Mouse (Mus musculus) neural tube, embryonic 11.5 days (tissue): ENCODE results near the gene Zfp784. TPM values are rescaled to one million over a fixed set of nuclear protein-coding genes. Genes with fewer than 3 reads are reported as not detected.

Source experiments
- ATAC-seq: fragments of 200-750 bp; cut with Nextera tagmentation; 2 replicates; pipeline ENCODE4 v1.8.0; 2017; ENCODE audit warnings: moderate number of reproducible peaks, mild to moderate bottlenecking, moderate TSS enrichment, moderate library complexity; ENCODE audit not compliant: insufficient read depth, low FRiP score, low TSS enrichment
- DNase-seq: peaks from one replicate; pipeline ENCODE4 v3.0.0-alpha.2; 2015; ENCODE audit warnings: low spot score
- H3K27ac ChIP-seq: fragments of 300-500 bp; sonication (generic); 2 replicates; pipeline ENCODE4 v1.5.1; 2014; ENCODE audit warnings: low read depth, mild to moderate bottlenecking, low read length
- H3K27me3 ChIP-seq: fragments of 300-500 bp; sonication (generic); 2 replicates; pipeline ENCODE4 v1.6.1; 2014; ENCODE audit warnings: mild to moderate bottlenecking, low read length, mixed read lengths; ENCODE audit not compliant: control insufficient read depth, insufficient read depth
- H3K36me3 ChIP-seq: fragments of 300-500 bp; sonication (generic); 2 replicates; pipeline ENCODE4 v1.6.1; 2014; ENCODE audit warnings: mild to moderate bottlenecking, low read length, moderate library complexity, mixed read lengths; ENCODE audit not compliant: control insufficient read depth, insufficient read depth
- H3K4me1 ChIP-seq: fragments of 300-500 bp; sonication (generic); 2 replicates; pipeline ENCODE4 v1.6.1; 2014; ENCODE audit warnings: low read length, mixed read lengths; ENCODE audit not compliant: control insufficient read depth, insufficient read depth
- H3K4me2 ChIP-seq: fragments of 300-500 bp; sonication (generic); 2 replicates; pipeline ENCODE4 v1.6.1; 2014; ENCODE audit warnings: low read depth, mild to moderate bottlenecking, moderate library complexity
- H3K4me3 ChIP-seq: fragments of 300-500 bp; sonication (generic); 2 replicates; pipeline ENCODE4 v1.5.1; 2014; ENCODE audit warnings: low read depth, low read length
- H3K9ac ChIP-seq: fragments of 300-500 bp; sonication (generic); 2 replicates; pipeline ENCODE4 v1.6.1; 2014; ENCODE audit warnings: mild to moderate bottlenecking, low read length
- H3K9me3 ChIP-seq: fragments of 300-500 bp; sonication (generic); 2 replicates; pipeline ENCODE4 v1.6.1; 2016; ENCODE audit warnings: low read length; ENCODE audit not compliant: control insufficient read depth
- WGBS: fragments of 180-500 bp; shearing (Covaris S2); extraction: QIAGEN DNeasy Blood & Tissue Kit; methylation state at CpG from one replicate; pipeline ENCODE4 v1.1.7; 2014; 5-methylcytosine and 5-hydroxymethylcytosine counted together
- polyA plus RNA-seq: library from polyadenylated mRNA; unstranded; fragments of >200 nt; fragmentation: Nextera tagmentation; extraction: Ambion mirVana; gene quantifications from 2 replicates; pipeline ENCODE4 v1.2.1, GENCODE M21; 2014

Gene Zfp784
- polyA plus RNA-seq, result 2.7 and 3.2 TPM in 2 replicates

GRCm38 (mm10) chr7:5038109-5038732 is at the start of gene Zfp784:
TSS of gene Zfp784 (minus strand) at chr7:5038446.
- peak within 1 kb of the TSS; percentile 89 for H3K27ac ChIP-seq
- under 1% methylated on average over 48 of the region's 48 CpGs for WGBS
- H3K4me3 ChIP-seq, result peak within 1 kb of the TSS; percentile 43
- no peaks in the 10 kb centered on the region for H3K4me1 ChIP-seq
- peak within 1 kb of the TSS; percentile 38 for H3K4me2 ChIP-seq
- peak; percentile 94 for ATAC-seq
- no peaks in the 10 kb centered on the region for H3K9me3 ChIP-seq
- peak; percentile 93 for DNase-seq
- H3K36me3 ChIP-seq, result peaks cover 6% of the 10 kb centered on the region
- peak within 1 kb of the TSS; percentile 58 for H3K9ac ChIP-seq
- no peaks in the 10 kb centered on the region for H3K27me3 ChIP-seq

GRCm38 (mm10) chr7:5087886-5088285 is 49.6 kb upstream of the Zfp784 start:
- DNase-seq (no peak), ATAC-seq (no peak)
- H3K9me3 ChIP-seq, result 0 out of 2 replicates have a peak, but pooled peaks cover 2% of the 10 kb centered on the region
- WGBS, result 87% methylated on average over 4 of the region's 4 CpGs
- H3K36me3 ChIP-seq, result peaks cover 7% of the 10 kb centered on the region
- no peaks in the 10 kb centered on the region for H3K4me1 ChIP-seq
- no peak overlapping the region for H3K9ac ChIP-seq
- H3K27me3 ChIP-seq, result no peaks in the 10 kb centered on the region
- H3K4me3 ChIP-seq, result no peak overlapping the region
- H3K4me2 ChIP-seq, result no peak overlapping the region
- no peak overlapping the region for H3K27ac ChIP-seq

GRCm38 (mm10) chr7:5086921-5087440 is 48.7 kb upstream of the Zfp784 start:
- H3K36me3 ChIP-seq, result peaks cover 7% of the 10 kb centered on the region
- ATAC-seq, result no peak
- no peak overlapping the region for H3K4me2 ChIP-seq
- no peaks in the 10 kb centered on the region for H3K27me3 ChIP-seq
- no peak overlapping the region for H3K9ac ChIP-seq
- no peak overlapping the region for H3K4me3 ChIP-seq
- H3K4me1 ChIP-seq, result no peaks in the 10 kb centered on the region
- DNase-seq, result no peak
- 73% methylated on average over 5 of the region's 5 CpGs for WGBS
- no peak overlapping the region for H3K27ac ChIP-seq
- no peaks in the 10 kb centered on the region for H3K9me3 ChIP-seq

- peaks cover 5% of the 10 kb centered on the region for H3K36me3 ChIP-seq
- no peaks in the 10 kb centered on the region for H3K9me3 ChIP-seq
- WGBS, result 96% methylated on average over 1 of the region's 1 CpGs
- H3K27me3 ChIP-seq, result no peaks in the 10 kb centered on the region
- H3K4me1 ChIP-seq, result peaks cover 10% of the 10 kb centered on the region; the same call in 1 of the 2 replicates
- H3K4me2 ChIP-seq, result no peak overlapping the region
- H3K4me3 ChIP-seq, result no peak overlapping the region
- DNase-seq, result no peak
- H3K9ac ChIP-seq, result no peak overlapping the region
- no peak overlapping the region for H3K27ac ChIP-seq
- no peak for ATAC-seq
Observed at GRCm38 (mm10) chr7:5085512-5085911, 47.3 kb upstream of the Zfp784 start.

GRCm38 (mm10) chr7:5083325-5084105 is 45.3 kb upstream of the Zfp784 start:
- 94% methylated on average over 18 of the region's 18 CpGs for WGBS
- no peak overlapping the region for H3K4me2 ChIP-seq
- ATAC-seq (no peak), DNase-seq (no peak)
- no peak overlapping the region for H3K27ac ChIP-seq
- no peaks in the 10 kb centered on the region for H3K9me3 ChIP-seq
- peaks cover 12% of the 10 kb centered on the region; the same call in 1 of the 2 replicates for H3K4me1 ChIP-seq
- no peak overlapping the region for H3K9ac ChIP-seq
- no peaks in the 10 kb centered on the region for H3K27me3 ChIP-seq
- H3K4me3 ChIP-seq, result no peak overlapping the region
- H3K36me3 ChIP-seq, result peaks cover 5% of the 10 kb centered on the region

GRCm38 (mm10) chr7:5081939-5082338 is 43.7 kb upstream of the Zfp784 start:
- no peaks in the 10 kb centered on the region for H3K9me3 ChIP-seq
- 98% methylated on average over 2 of the region's 2 CpGs for WGBS
- H3K4me3 ChIP-seq, result no peak overlapping the region; the same call in 1 of the 2 replicates
- no peak for DNase-seq
- H3K27ac ChIP-seq, result no peak overlapping the region
- H3K27me3 ChIP-seq, result no peaks in the 10 kb centered on the region
- peaks cover 7% of the 10 kb centered on the region for H3K36me3 ChIP-seq
- H3K4me2 ChIP-seq, result no peak overlapping the region
- H3K4me1 ChIP-seq, result peaks cover 12% of the 10 kb centered on the region; the same call in 1 of the 2 replicates
- no peak for ATAC-seq
- H3K9ac ChIP-seq, result no peak overlapping the region

GRCm38 (mm10) chr7:5081241-5081640 is 43.0 kb upstream of the Zfp784 start:
- Histone ChIP-seq H3K4me2 (peak overlapping the region; percentile 90), H3K27ac (no peak overlapping the region), H3K27me3 (no peaks in the 10 kb centered on the region), H3K36me3 (peaks cover 8% of the 10 kb centered on the region), H3K9me3 (no peaks in the 10 kb centered on the region), H3K9ac (no peak overlapping the region), H3K4me3 (peak overlapping the region; percentile 93), H3K4me1 (peaks cover 12% of the 10 kb centered on the region; the same call in 1 of the 2 replicates)
- ATAC-seq, result no peak
- WGBS, result 83% methylated on average over 6 of the region's 6 CpGs
- DNase-seq, result no peak

GRCm38 (mm10) chr7:5080815-5081214 is 42.6 kb upstream of the Zfp784 start:
- no peaks in the 10 kb centered on the region for H3K27me3 ChIP-seq
- no peak for ATAC-seq
- peak overlapping the region; percentile 90 for H3K4me2 ChIP-seq
- DNase-seq, result no peak
- WGBS, result 25% methylated on average over 6 of the region's 6 CpGs
- H3K9ac ChIP-seq, result peak overlapping the region; percentile 84
- no peaks in the 10 kb centered on the region for H3K9me3 ChIP-seq
- peak overlapping the region; percentile 93 for H3K4me3 ChIP-seq
- no peak overlapping the region for H3K27ac ChIP-seq
- peaks cover 10% of the 10 kb centered on the region for H3K36me3 ChIP-seq
- H3K4me1 ChIP-seq, result peaks cover 12% of the 10 kb centered on the region; the same call in 1 of the 2 replicates
